Mouse (Mus musculus) left cerebral cortex, postnatal 4 days (tissue): ENCODE measurements around the gene Lats1. TPM values are rescaled to one million over a fixed set of nuclear protein-coding genes. Genes with fewer than 3 reads are reported as not detected.
"Not testable (repeated sequence)": the region's sequence is repeated elsewhere in the genome, so short reads cannot be mapped to it uniquely, and the experiment has no call there.

Experiments used
- DNase-seq: peaks from one replicate; pipeline ENCODE4 v3.0.0-alpha.2; 2022
- intact Hi-C: fragments of 180-260 bp; cut with DNase I; formaldehyde crosslinking; loops from one replicate; pipeline ENCODE4 v1.15.1; 2025
- total RNA-seq, 2 experiments: library from RNA; stranded (reverse); gene quantifications; 2 replicates each; pipeline ENCODE4 v1.2.3; 2021

Lats1 gene
- total RNA-seq, 2 experiments from 2014 or later, result 66.7 to 67.4 TPM

DNA sequence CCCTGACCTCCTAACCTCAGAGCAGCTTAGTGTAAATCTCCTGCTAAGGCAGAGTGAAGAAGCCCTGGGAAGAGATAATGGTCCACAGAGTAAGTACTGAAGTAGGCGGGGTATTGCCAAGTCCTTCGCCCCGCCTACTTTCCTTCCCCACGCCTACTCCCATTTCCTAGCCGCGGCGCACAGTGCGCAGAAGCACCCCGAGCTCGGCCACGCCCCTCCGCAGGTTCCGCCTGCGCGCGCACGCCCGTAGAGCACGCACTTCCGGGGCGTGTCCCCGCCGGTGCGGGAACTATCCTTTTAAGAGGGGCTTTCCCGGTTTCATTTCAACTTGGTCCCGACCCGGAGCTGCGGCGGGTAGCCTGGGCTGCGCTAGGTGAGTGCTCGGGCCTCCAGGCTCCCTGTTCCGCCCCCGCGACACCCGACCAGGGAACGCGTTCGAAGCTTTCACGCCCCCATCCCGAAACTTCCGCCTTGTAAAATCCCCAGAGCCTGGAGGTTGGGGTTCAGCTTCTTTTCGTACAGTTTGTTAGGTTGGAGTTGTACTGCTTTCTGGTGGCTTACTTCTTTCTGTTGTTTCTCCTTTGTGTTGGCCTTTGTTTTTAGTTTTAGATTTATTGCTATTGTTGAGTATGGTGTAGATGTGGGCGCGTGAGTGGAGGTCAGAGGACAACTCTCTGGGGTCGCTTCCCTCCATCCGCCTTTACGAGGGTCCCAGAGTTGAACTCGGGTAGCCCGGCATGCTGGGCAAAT, 44.9 kb downstream of the Lats1 start, which contains the start of gene Katna1:
Katna1 (plus strand) TSS at position 250 of the 750 bp plus-strand sequence.
- intact Hi-C loops, result no loop called here

DNA sequence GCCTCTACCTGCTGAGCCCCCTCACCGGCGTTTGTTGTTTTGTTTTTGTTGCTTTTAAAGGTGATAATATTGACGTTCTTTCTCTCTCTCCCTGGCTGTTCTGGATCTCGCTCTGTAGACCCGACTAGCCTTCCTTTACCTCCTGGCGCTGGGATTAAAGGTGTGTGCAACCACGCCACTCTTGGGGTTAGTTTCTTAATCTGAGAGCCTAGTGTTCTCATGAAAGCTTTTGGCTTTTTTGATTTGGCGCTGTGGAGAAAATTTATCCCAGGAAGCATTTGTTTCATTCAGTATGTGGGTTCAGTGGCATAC, 45.4 kb downstream of the Lats1 start:
- no peak for DNase-seq
- intact Hi-C loops, result no loop called here

More for the DNA sequence above, 44.9 kb downstream of the Lats1 start, which contains the start of gene Katna1:
- peak; percentile 93 for DNase-seq

DNA sequence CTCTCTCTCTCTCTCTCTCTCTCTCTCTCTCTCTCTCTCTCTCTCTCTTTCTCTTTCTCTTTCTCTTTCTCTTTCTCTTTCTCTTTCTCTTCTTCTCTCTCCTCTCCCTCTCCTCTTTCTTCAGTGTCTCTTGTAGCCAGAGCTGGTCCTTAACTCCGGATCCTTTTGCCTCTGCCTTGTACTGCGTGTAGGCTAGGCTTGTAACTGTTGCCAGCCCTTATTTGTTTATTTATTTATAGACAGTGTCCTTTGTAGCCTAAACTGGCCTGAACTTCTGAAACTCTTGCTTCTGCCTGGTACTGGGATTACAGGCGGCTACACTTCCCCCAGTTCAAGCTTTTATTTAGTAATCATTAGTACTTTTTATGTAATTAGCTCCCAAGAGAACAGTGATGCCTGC, 46.0 kb downstream of the Lats1 start:
- intact Hi-C loops, result no loop called here
- no peak for DNase-seq

DNA sequence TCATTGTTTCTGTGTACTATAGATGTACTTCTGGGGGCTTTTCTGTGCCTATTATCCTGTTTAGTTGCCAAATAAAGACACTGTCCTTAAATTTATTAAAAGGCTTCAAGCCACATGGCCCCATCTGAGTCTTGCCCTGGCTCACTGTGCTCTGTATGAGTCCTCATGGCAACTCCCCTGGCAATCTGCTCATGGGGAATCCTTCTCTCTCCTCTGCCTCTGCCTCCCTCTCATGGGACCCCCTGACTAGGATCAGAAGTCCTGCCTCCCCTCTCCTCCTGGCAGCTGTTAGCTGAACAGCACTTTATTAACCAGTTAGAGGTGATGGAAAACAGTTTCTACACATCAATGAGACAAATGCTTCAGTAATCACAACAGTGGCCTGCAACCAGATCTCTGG, 50.6 kb downstream of the Lats1 start:
- intact Hi-C loops, result no loop called here
- DNase-seq, result no peak

DNA sequence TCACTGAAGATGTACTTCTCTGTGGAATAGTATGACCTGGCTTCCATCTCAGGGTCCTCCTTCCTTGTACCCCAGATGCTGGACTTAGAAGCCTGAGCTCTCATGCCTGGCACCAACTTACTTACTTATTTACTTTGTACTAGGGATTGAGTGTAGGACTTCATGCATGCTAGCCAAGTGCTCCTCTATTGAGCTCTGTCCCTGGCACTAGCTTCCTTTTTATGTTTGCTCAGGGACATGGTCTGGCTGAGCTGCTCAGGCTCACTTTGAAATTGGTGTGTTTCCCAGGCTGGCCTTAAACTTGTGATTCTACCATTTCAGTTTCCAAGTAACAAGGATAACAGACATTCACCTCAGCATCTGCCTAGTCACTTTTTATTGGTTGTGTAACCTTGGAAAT, 56.1 kb downstream of the Lats1 start:
- intact Hi-C loops, result no loop called here
- DNase-seq, result no peak

DNA sequence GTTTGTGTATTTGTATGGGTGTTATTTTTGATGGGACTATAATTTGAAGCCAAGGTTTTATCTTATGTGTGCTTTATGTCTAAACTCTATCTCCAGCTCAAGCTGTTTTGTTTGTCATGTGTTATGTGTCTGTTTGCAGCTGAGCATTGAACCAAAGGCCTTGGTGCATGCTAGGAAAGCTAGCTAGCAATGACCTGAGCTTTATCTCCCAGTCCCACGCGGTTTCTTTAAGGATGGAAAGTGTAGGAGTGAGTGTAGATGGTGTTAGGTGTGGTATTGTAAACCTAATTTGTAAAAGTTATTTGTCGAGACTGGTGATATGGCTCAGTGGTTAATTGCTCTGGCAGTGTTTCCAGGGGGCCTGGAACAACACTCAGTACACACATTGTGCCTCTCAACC, 56.9 kb downstream of the Lats1 start:
- no peak for DNase-seq
- intact Hi-C loops, result no loop called here

DNA sequence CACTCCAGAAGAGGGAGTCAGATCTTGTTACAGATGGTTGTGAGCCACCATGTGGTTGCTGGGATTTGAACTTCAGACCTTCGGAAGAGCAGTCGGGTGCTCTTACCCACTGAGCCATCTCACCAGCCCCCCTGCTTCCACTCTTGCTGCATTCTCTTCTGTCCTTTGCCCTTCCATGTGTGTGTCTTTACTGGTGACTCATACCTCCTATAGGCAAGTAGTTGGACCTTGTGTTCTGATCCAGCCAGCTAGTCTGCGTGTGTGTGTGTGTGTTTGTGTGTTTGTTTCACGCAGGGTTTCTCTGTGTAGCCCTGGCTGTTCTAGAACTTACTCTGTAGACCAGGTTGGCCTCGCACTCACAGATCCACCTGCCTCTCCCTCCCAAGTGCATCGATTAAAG, 64.5 kb downstream of the Lats1 start:
- DNase-seq, result not testable (repeated sequence)

DNA sequence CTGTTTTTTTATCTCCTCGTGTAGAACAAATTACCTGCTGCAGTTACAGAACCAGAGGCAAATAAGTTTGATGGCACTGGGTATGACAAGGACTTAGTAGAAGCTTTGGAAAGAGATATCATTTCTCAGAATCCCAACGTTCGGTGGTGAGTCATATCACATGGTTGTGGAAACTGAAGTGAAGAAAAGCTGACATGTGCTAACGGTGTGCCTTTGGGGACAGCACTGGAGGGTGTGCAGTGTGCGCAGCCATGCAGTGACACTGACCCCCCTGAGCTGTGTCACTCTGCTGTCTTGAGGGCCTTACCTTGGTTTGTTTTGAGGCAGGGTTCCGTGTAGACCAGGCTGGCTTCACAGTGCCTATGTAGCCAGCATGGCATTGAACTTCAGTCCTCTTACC, 67.7 kb downstream of the Lats1 start:
- intact Hi-C loops, result no loop called here
- no peak for DNase-seq

More for the DNA sequence above, 64.5 kb downstream of the Lats1 start:
- intact Hi-C loops, result not testable (repeated sequence)

DNA sequence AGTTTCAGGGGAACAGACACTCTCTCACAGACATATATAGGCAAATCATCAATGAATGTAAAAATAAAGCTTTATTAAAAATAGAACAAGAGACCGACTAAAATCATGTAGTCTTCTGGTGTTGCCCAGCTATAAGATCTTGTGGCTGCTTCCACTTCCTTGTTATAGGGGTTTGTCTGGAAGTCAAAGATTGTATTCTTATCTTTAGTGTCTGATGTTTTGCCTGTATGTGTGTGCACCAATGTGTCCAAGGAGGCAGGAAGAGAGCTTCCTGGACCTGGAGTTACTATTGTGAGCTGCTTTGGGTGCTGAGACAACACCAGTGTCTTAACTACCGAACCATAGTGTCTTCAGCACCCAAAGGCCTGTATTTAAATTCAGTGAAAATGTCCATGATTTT, 76.5 kb downstream of the Lats1 start:
- intact Hi-C loops, result no loop called here
- DNase-seq, result no peak

Other genes starting within 250 kb of the Lats1 start
- gene Ulbp1, start 207.6 kb upstream of the Lats1 start, total RNA-seq, result 1 to 10 TPM; 3.3 to 4.4 TPM
- 10 to 100 TPM; 74.0 to 83.9 TPM for gene Lrp11, start 91.4 kb upstream of the Lats1 start, total RNA-seq
- 10 to 100 TPM; 12.6 to 14.7 TPM for gene Nup43, start 13.7 kb upstream of the Lats1 start, total RNA-seq
- 10 to 100 TPM; 92.1 to 99.3 TPM for gene Pcmt1, start 78 bp upstream of the Lats1 start, total RNA-seq
- 10 to 100 TPM; 19.2 to 20.9 TPM for gene Katna1, start 44.8 kb downstream of the Lats1 start, total RNA-seq
- gene Ginm1, start 111.6 kb downstream of the Lats1 start, total RNA-seq, result 10 to 100 TPM; 22.7 to 25.1 TPM
- 10 to 100 TPM; 39.3 to 45.6 TPM for gene Ppil4, start 111.7 kb downstream of the Lats1 start, total RNA-seq
- under 1 TPM; 0.18 to 0.22 TPM for gene Zc3h12d, start 151.3 kb downstream of the Lats1 start, total RNA-seq